In the genomic region with DNA sequence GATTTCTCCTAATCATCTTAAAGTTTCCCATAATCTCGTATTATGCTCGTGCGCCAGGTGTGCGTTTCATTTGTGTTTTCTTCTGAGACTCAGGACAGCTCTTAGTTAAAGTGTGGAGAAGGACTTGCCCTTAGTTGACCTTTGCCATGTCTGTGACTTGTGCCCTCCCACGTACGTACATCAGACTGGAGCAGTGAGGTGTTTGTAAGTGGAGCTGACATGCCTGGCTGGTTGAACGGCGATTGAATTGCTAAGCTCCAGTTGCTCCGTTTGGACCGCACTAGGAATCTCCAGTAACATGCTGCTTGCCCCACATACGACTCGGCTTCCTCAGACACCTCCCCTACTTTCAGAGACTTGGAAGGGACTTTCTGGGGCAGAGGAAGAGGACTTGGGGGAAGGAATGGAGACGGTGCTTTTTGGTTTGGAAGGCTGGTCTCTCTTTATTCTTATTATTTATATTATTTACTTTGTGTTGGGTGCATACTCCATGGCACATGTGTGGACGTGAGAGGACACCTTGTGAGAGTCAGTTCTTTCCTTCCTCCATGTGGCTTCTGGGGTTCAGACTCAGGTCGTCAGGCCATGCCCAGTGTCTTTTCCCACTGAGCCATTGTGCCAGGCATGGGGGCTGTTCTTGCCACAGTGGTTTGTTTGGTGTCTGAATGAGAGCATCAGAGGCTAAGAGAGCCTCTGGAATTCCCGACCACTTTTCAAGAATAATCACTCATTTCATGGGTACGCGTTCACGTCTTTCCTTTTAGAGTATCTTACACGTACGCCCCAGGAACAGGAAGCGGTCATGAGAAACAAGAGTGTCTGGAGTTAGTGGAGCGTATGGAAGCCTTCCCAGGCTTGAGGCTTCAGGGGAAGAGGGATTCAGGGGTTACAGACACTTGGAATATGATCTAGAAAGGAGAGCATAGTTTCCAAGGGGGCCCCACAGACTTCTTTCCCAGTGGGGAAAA, we compare ENCODE assay signal across 9 mouse cellular contexts. TPM values are rescaled to one million over a fixed set of nuclear protein-coding genes. Genes with fewer than 3 reads are reported as not detected.
A peak's percentile ranks its signal among the peaks of the same experiment; 100 is the strongest.
DNase-seq lines count a peak whose midpoint lies in the region; ATAC-seq and TF ChIP-seq lines count a peak whose summit lies in the region.
"Had no signal": no experiment of that assay in that cellular context is flagged by ENCODE, and none has a peak within 500 bp of the region (broad histone marks: within the 10 kb centered on the region; RNA-seq: fewer than 3 reads in every experiment).

No protein-coding gene starts in this region.

- WGBS in neural tube, embryonic 13.5 days, result 67% methylated on average over 23 of the region's 23 CpGs
- 49% methylated on average over 23 of the region's 23 CpGs for WGBS in cerebellum, adult 2 months

- no peaks in the 10 kb centered on the region for H3K27me3 ChIP-seq in neural tube, embryonic 13.5 days
- H3K27me3 ChIP-seq in cerebellum, adult 2 months (ENCODE audit: control insufficient read depth, insufficient read depth, low read length), result no peaks in the 10 kb centered on the region

- peak overlapping the region; percentile 10; the same call in 1 of the 2 replicates for H3K9ac ChIP-seq in neural tube, embryonic 13.5 days

- DNase-seq in frontal cortex, postnatal 10 days (ENCODE audit: low spot score in 2 of 2), result no peak
- no peak for DNase-seq in neural tube, embryonic 10.5 days (ENCODE audit: extremely low spot score, low spot score)
- peak; percentile 63 for DNase-seq in kidney, postnatal 14 days
- no peak for DNase-seq in right cerebral cortex, postnatal 4 days
- DNase-seq in adrenal gland, adult 18-20 months (ENCODE audit: low spot score in 2 of 2), result no peak
- no peak for DNase-seq in cerebellum, adult 2 months
- DNase-seq: heart, adult 2 months had no signal

- TF ChIP-seq POLR2A in cerebellum, adult 2 months (IDR thresholded peaks at IDR 0.05; ENCODE audit: borderline replicate concordance, insufficient read depth, low read length), result no peak

- no peak for TF ChIP-seq CTCF in cerebellum, adult 2 months (IDR thresholded peaks at IDR 0.05; ENCODE audit: borderline replicate concordance, insufficient read depth, low read depth, low read length)

- H3K4me1 ChIP-seq in neural tube, embryonic 13.5 days (replicated peaks), result peaks cover 84% of the 10 kb centered on the region
- peaks cover 35% of the 10 kb centered on the region for H3K4me1 ChIP-seq in cerebellum, adult 2 months (ENCODE audit: control insufficient read depth, insufficient read depth, low read length)

- peaks cover 24% of the 10 kb centered on the region for H3K36me3 ChIP-seq in neural tube, embryonic 13.5 days

- ATAC-seq in frontal cortex, adult (ENCODE audit: low TSS enrichment), result peak; percentile 14; the same call in 1 of the 2 replicates
- no peak for ATAC-seq in neural tube, embryonic 13.5 days (ENCODE audit: low read depth)

- H3K27ac ChIP-seq in neural tube, embryonic 13.5 days (replicated peaks), result no peak overlapping the region
- H3K27ac ChIP-seq in cerebellum, adult 2 months (ENCODE audit: insufficient read depth, low read length), result no peak overlapping the region
- H3K27ac ChIP-seq: heart, adult 2 months had no signal

- H3K9me3 ChIP-seq in neural tube, embryonic 13.5 days, result no peaks in the 10 kb centered on the region

- no peak overlapping the region for H3K4me2 ChIP-seq in neural tube, embryonic 13.5 days

- H3K4me3 ChIP-seq in neural tube, embryonic 13.5 days, result no peak overlapping the region
- H3K4me3 ChIP-seq in cerebellum, adult 2 months (replicated peaks; ENCODE audit: insufficient read depth, low read depth, low read length), result no peak overlapping the region
- H3K4me3 ChIP-seq: heart, adult 2 months had no signal

RNA-seq across cellular contexts. Expression of a gene that starts 20.5 kb away (rescaled TPM):
- 184 and 189 TPM in 2 replicates for polyA plus RNA-seq in neural tube, embryonic 13.5 days (2015; fragmentation: Nextera tagmentation; extraction: Ambion mirVana)
- 100 to 1,000 TPM in 1 of 2 experiments, 10 to 100 TPM in 1; 79.3 to 109 TPM for total RNA-seq in adrenal gland, adult 18-20 months (2021)
- polyA plus RNA-seq in cerebellum, adult 2 months (2012; rRNA removed), result 104 and 105 TPM in 2 replicates

RNA-seq across cellular contexts. Expression of a gene that starts 39.8 kb away (rescaled TPM):
- 13.0 and 14.7 TPM in 2 replicates for polyA plus RNA-seq in neural tube, embryonic 13.5 days (2015; fragmentation: Nextera tagmentation; extraction: Ambion mirVana)
- total RNA-seq in adrenal gland, adult 18-20 months (2021), result 1 to 10 TPM; 6.7 to 8.9 TPM
- polyA plus RNA-seq in cerebellum, adult 2 months (2012; rRNA removed), result 15.4 and 15.5 TPM in 2 replicates

RNA-seq across cellular contexts. Expression of a gene that starts 45.1 kb away (rescaled TPM):
- polyA plus RNA-seq in neural tube, embryonic 13.5 days (2015; fragmentation: Nextera tagmentation; extraction: Ambion mirVana), result 0.72 and 0.82 TPM in 2 replicates
- total RNA-seq in adrenal gland, adult 18-20 months (2021), result under 1 TPM; 0.13 to 0.27 TPM
- polyA plus RNA-seq in cerebellum, adult 2 months (2012; rRNA removed), result 65.4 and 69.9 TPM in 2 replicates

RNA-seq across cellular contexts. Expression of a gene that starts 56.7 kb away (rescaled TPM):
- 0.13 and 0.66 TPM in 2 replicates for polyA plus RNA-seq in neural tube, embryonic 13.5 days (2015; fragmentation: Nextera tagmentation; extraction: Ambion mirVana)
- total RNA-seq in adrenal gland, adult 18-20 months (2021), result under 1 TPM; 0.16 to 0.17 TPM
- 0.89 and 0.93 TPM in 2 replicates for polyA plus RNA-seq in cerebellum, adult 2 months (2012; rRNA removed)

Comparison
In these comparisons a context has a peak if more than half of its experiments do, and no peak if none do; other contexts are left out.
1. RNA of a gene that starts 45.1 kb away (polyA plus RNA-seq): 65.4 to 69.9 TPM in cerebellum, adult 2 months; 0.72 to 0.82 TPM in neural tube, embryonic 13.5 days; every median in the first group is over 10 times any median in the second.